Mouse (Mus musculus): ENCODE results near the gene Ces2c. TPM values are rescaled to one million over a fixed set of nuclear protein-coding genes. Genes with fewer than 3 reads are reported as not detected.

Gene Ces2c
- polyA plus RNA-seq, 1 experiment from 2014 or later = not detected

GRCm38 (mm10) chr8:104901746-104902145 lies 54.9 kb downstream of the Ces2c start:
- peaks cover under 1% of the 10 kb centered on the region for H3K27me3 ChIP-seq
- ChIA-PET POLR2A (no interaction called here), CTCF (no interaction called here)
- no peak for TF ChIP-seq CTCF (IDR thresholded peaks at IDR 0.05)
- ATAC-seq (no peak), DNase-seq (ENCODE audit: low read depth, low spot score) (no peak)
- in situ Hi-C loops (cut with MboI; ENCODE audit: low pct_unique_long_range_greater_than_20kb) = loop anchor here (10.0 kb wide), 1 partner anchor 57 kb away; the partner anchor contains the start of gene Ces2c

Other genes with a start within 250 kb of the Ces2c start
- 738 TPM for gene Cdh16, start 222.7 kb upstream of the Ces2c start, polyA plus RNA-seq (2021)
- 56.1 TPM for gene Rrad, start 215.7 kb upstream of the Ces2c start, polyA plus RNA-seq (2021)
- 117 TPM for gene Ciao2b, start 205.1 kb upstream of the Ces2c start, polyA plus RNA-seq (2021)
- not detected for gene Ces2a, start 113.1 kb upstream of the Ces2c start, polyA plus RNA-seq (2021)
- not detected for gene Ces2b, start 15.5 kb upstream of the Ces2c start, polyA plus RNA-seq (2021)
- not detected for gene Ces2e, start 79.2 kb downstream of the Ces2c start, polyA plus RNA-seq (2021)
- not detected for gene Ces2f, start 100.3 kb downstream of the Ces2c start, polyA plus RNA-seq (2021)
- not detected for gene Ces2g, start 114.7 kb downstream of the Ces2c start, polyA plus RNA-seq (2021)
- gene Ces2h, start 153.8 kb downstream of the Ces2c start, polyA plus RNA-seq (2021) = not detected
- not detected for gene Ces3a, start 201.5 kb downstream of the Ces2c start, polyA plus RNA-seq (2021)
- gene Ces3b, start 236.7 kb downstream of the Ces2c start, polyA plus RNA-seq (2021) = not detected

All from Patski (cell line).